Mouse (Mus musculus) frontal cortex, adult 2 months (tissue): ENCODE data around the gene Sec61b. TPM values are rescaled to one million over a fixed set of nuclear protein-coding genes. Genes with fewer than 3 reads are reported as not detected.

Experiments used
- DNase-seq, 2 experiments: peaks; one replicate each; pipeline ENCODE4 v3.0.0; 2022; ENCODE audit warnings: low spot score in 1 of 2; ENCODE audit errors: extremely low spot score in 1 of 2
- polyA plus RNA-seq: library from polyadenylated mRNA; depleted of rRNA; stranded (reverse); fragments of >200 nt; gene quantifications from 2 replicates; pipeline ENCODE4 v1.2.3, GENCODE M21; 2012; rRNA removed

Sec61b gene
- 69.2 and 72.9 TPM in 2 replicates for polyA plus RNA-seq

- peak; percentile 96 to 98 for DNase-seq
These were observed at the start of gene Sec61b, which contains the start of gene Alg2 for GRCm38 (mm10) chr4:47473968-47474729. Gene Sec61b (plus strand): TSS chr4:47474658. Gene Alg2 (minus strand): TSS chr4:47474333.

- no peak for DNase-seq
These were observed 49.1 kb upstream of the Sec61b start for GRCm38 (mm10) chr4:47425247-47425830.

DNA sequence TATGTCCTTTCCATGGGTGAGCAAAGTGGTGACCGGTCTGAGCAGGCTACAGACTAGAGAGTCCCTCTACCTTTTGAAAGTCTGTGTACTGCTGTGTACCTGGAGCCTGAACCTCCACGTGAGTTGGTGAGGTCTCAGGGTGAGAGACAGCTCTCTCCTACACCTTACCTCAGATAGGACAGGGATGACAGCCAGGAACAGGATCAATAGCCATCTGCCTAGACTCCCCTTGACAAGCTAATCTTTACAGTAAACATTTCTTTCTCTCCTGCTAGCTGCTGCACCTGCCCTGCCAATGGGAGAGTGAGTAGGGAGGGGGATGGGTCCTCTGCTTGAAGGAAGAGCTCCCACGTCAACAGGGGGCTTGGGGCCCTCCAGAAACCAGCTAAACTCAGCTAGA is 46.9 kb upstream of the Sec61b start:
- no peak for DNase-seq

DNA sequence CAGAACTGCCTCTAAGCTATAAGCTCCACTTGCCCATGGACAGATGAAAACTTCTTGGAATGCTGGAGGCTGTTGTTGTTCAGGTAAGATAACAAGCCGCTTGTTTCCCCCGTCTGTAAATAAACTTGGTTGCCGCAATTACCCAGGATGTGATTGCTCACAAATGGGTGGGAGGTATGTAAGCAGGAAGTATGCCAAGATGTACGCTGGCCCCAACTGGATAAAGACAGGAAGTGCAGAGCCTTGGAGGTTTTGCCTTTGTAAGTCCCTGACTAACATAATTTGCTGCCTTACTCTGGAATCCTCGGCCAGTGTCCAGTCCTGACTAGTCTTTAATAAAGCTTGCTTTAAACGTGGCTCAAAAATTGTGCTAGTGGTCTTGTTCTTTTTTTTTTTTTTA is 43.9 kb upstream of the Sec61b start:
- no peak for DNase-seq

- DNase-seq: no peak
These were observed 43.4 kb upstream of the Sec61b start for GRCm38 (mm10) chr4:47431081-47431480.

DNA sequence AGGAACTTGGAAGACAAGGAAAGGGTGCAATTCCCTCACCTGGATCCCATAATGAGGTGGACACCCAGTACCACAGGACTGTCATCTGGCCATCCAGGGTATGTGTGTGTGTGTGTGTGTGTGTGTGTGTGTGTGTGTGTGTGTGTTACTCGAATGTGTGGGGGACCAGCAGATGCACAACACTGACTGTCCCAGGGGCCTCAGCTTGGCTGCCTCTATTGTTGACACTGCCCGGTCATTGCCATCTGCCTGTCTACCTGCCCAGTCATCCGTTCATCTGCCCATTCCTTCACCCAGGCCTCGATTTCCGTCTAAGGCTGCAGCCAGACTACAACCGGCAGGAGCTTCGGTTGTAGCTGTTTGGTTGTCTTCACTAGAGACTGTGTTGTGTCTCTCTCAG is 41.7 kb upstream of the Sec61b start:
- no peak for DNase-seq

DNA sequence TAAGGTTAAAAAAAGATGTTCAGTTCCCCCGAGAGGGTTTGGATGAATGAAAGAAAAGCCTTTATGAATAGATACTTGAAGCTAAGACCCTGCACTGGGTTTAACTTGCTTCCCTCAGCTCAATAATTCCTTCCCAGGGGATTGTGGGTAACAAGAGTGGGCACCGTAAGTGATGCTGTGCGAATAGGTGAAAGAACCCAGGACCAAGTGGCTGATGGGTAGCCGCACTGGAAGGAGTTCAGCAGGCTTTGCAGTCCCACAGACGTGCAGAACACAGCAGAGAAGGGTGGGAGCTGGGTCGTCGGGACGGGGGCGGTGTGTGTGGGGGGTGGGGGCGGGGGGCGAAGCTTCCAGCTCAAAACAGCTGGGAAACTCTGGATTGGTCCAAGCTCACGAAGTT is 39.3 kb upstream of the Sec61b start:
- no peak for DNase-seq

GRCm38 (mm10) chr4:47435566-47436360 is 38.7 kb upstream of the Sec61b start:
- DNase-seq: no peak

DNA sequence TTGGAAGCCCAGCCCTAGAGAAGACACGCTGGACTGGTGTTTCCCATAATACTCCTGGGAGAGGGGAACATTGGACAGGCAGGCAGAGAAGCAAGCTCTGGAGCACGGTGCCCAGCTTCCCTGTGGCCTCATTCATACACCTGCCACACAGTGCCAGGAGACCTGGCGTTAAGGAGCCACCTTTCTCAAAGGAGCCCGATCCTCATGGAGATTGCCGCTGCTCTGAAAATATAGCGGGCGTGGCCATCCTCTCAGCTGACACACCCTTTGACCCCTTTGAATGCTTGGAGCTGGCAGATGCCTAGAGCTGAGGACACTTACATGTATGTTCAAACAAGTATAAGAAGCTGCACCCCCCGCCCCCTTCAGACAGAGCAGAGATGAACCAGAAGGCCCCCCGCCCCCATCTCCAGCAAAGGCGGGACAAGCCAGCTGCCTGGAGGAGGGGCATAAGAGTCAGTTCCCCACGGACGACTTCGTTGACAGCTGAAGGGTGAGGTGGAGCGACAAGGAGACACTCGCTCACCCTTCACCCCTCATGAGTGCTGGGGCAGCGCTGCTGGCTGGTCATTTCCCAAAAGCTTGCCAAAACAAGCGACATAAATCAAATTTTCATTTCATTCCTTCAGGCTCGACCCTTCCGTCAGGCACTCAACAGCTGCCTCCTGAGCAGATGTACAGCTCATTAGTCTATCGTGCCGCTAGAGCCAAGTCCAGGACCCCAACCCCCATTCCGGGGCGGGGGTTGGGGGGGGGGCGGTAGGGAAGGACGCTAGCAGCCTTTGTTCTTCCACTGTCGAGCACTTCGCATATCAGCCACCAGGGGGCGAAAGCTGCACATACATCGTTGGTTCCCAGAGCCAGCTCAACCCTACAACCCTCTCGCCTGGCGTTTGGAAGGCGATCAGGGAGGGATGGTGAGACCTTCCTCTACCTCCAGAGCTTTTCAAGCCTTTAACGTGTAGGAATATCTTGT is 36.8 kb upstream of the Sec61b start:
- DNase-seq: peak; percentile 81 to 97

- no peak for DNase-seq
These were observed 35.5 kb upstream of the Sec61b start for GRCm38 (mm10) chr4:47438956-47439355.

GRCm38 (mm10) chr4:47440951-47441350 is 33.5 kb upstream of the Sec61b start:
- DNase-seq: peak in 1 of 2 experiments; percentile 62

DNA sequence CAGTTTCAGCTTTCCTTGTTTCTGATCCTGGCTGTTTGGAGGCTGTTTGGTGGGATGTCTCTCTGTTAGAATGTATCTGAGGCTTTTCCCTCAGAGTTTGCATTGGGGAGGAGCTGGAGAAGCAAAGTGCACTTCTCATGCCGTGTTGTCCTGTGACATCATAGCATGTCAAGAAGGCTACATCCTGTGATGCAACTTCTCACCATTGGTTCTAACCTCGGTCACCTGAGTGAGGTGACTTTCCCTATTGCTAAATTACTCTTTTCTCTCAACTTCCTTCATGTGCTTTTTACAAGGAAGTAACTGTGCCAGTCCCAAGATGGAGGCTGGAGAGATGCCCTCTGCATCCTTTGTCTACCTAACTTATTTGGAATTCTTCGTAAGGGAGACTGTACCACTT is 25.9 kb upstream of the Sec61b start:
- no peak for DNase-seq

- no peak for DNase-seq
These were observed 25.3 kb upstream of the Sec61b start for GRCm38 (mm10) chr4:47449116-47449515.

DNA sequence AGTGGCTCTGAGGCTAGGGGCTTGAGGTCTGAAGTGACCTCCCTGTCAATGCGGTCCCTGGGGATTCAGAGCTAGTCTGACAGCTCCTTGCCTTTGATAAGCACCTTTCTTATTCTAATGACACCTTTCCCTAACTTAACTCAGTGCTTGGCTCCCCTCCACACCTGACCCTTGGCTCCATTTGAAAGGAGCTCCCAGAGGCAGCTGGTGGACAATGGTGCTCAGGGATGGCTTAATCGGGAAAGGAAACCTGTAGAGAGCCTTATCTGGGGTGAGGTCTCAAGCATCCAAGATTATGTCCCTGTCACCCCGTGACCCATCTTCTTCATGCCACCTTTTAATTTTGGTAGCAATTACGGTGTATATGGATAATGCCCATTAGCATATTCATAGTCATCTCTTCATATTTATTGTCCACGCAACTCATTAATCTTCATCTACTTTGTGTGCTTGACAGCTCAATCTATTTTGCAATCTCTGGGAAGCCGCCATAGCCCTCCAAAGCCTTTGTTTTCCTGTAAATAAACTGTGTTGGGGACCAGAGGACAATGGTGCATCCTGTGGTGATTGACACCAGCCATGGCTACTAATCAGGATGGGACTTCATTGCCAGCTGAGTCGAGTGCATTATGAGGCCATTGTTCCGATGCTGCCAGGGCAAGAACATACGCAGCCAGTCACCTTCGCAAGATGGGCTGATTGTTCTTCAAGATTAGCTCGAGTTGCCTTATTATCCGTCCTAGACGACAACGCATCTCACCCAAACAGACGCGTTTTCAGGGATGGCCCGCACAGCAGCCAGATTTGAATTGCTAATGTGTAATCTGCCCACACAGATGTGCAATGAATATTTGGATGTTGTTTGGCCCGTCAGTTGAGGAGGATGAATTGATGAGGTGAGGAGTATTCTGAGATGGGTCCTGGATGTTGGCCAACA is 24.6 kb upstream of the Sec61b start:
- DNase-seq: no peak

DNA sequence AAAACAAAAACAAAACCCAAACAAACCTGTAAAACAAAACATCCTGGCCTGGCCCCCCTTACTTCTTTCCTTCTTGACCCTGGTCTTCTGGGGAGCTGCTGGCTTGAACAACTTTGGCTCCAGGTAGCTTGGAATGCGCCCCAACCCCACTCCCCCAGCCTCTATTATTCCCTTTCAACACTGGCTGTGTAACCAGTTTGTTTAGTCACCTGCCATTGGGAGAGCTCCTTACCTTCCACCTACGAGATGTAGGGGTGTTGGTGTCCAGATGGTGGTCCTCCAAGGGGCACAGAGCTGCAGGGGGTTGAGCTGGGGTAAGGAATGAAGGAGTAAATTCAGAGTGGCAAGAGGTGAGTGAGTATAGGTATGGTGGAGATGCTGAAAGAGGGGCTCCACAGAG is 7.3 kb upstream of the Sec61b start:
- no peak for DNase-seq

DNA sequence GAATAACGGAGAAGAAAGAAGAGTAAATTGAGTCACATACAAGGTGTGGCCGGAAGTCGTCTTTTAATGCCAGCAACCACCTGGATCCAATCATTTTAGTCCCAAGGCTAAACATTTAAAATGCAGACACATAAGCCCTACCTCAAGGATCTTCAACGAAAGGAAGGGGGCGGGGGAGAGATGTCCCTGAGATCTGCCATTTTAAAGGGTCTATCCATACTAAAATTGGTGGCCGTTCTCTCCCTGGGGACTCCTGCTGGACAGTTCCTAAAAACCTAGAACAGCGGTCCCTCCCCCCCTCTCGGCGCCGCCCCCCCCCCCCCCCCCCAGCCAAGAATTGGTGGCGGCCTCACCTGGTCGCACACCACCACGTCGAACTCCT is 881 bp upstream of the Sec61b start:
- peak in 1 of 2 experiments; percentile 12 for DNase-seq

DNA sequence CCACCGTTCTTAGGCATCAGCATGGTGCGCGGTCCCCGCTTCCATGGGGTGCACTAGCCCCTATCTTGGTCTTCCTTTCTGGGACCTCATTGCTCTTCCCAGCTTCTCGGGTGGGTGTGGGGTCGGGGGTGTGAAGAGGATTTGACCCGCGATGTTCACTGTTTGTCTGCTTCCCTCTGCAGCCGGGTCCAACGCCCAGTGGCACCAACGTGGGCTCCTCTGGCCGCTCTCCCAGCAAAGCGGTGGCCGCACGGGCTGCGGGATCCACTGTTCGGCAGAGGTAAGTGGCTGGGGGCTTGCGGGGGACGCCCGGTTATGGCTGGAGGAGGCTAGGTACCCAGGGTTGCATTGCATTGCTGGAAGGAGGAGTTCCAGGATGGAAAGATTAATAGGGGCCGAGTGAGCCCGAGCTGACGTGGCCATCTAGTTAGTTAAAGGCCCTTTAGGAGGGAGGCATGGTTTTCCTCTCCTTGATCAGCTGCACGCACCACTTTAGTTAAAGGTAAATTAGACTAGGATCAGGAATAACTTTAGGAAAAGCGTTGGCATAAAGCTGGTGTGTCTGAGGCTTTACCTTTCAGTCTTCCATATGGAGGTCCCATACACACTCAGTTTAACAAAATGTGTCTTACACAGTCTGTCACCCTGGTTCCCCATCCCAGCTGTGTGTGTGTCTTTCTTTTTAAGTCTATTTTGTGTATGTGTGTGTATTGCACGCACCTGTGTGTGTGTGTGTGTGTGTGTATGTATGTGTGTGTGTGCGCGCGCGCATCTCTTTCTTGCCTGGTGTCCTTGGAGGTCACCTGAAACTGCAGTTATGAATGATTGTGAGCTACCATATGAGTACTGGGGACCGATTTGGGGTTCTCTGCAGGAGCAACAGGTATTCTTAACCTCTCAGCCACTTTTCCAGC is 529 bp downstream of the Sec61b start:
- no peak for DNase-seq

GRCm38 (mm10) chr4:47477539-47477938 is 3.1 kb downstream of the Sec61b start:
- DNase-seq: no peak
